Mouse (Mus musculus) testis, adult 2 months (tissue): ENCODE measurements around the gene Hhatl. TPM values are rescaled to one million over a fixed set of nuclear protein-coding genes. Genes with fewer than 3 reads are reported as not detected.

ENCODE experiments used
- H3K27ac ChIP-seq: fragments of 200-500 bp; 2 replicates; pipeline ENCODE4 v1.5.1; 2012; ENCODE audit warnings: low read depth, low read length; ENCODE audit not compliant: control insufficient read depth, insufficient read depth
- H3K27me3 ChIP-seq: fragments of 200-500 bp; 2 replicates; pipeline ENCODE4 v1.6.1; 2012; ENCODE audit warnings: mild to moderate bottlenecking, low read length, moderate library complexity; ENCODE audit not compliant: control insufficient read depth, insufficient read depth
- H3K36me3 ChIP-seq: fragments of 200-500 bp; 2 replicates; pipeline ENCODE4 v1.6.1; 2012; ENCODE audit warnings: mild to moderate bottlenecking, low read length; ENCODE audit not compliant: control insufficient read depth, insufficient read depth
- H3K4me1 ChIP-seq: fragments of 200-500 bp; 2 replicates; pipeline ENCODE4 v1.6.1; 2012; ENCODE audit warnings: low read length; ENCODE audit not compliant: control insufficient read depth, insufficient read depth
- H3K4me3 ChIP-seq: fragments of 200-500 bp; 2 replicates; pipeline ENCODE4 v1.5.1; 2012; ENCODE audit warnings: low read depth, mild to moderate bottlenecking, low read length, moderate library complexity, mixed read lengths; ENCODE audit not compliant: control insufficient read depth
- CTCF ChIP-seq: fragments of 200-500 bp; IDR thresholded peaks from 2 replicates; pipeline ENCODE4 v1.5.1; 2012; ENCODE audit warnings: low read depth, mild to moderate bottlenecking, inconsistent platforms, low read length, moderate library complexity; ENCODE audit not compliant: control insufficient read depth, insufficient read depth, insufficient replicate concordance
- POLR2A ChIP-seq: fragments of 200-500 bp; IDR thresholded peaks from 2 replicates; pipeline ENCODE4 v1.6.1; 2012; ENCODE audit warnings: low read depth, mild to moderate bottlenecking, inconsistent platforms, low read length, moderate library complexity; ENCODE audit not compliant: control insufficient read depth
- polyA plus RNA-seq: library from polyadenylated mRNA; depleted of rRNA; stranded (reverse); fragments of >200 nt; gene quantifications from 2 replicates; pipeline ENCODE4 v1.2.3, GENCODE M21; 2012

Hhatl gene
- polyA plus RNA-seq, 1 experiment: 19.8 TPM

- peaks cover 2% of the 10 kb centered on the region; the same call in 1 of the 2 replicates for H3K36me3 ChIP-seq
- no peaks in the 10 kb centered on the region for H3K27me3 ChIP-seq
- H3K4me3 ChIP-seq: no peak overlapping the region
- no peaks in the 10 kb centered on the region for H3K4me1 ChIP-seq
- TF ChIP-seq POLR2A (no peak), CTCF (no peak)
- no peak overlapping the region for H3K27ac ChIP-seq
These were observed 37.1 kb upstream of the Hhatl start for GRCm38 (mm10) chr9:121829270-121829992.

GRCm38 (mm10) chr9:121828314-121828713, 36.0 kb upstream of the Hhatl start:
- H3K4me1 ChIP-seq: no peaks in the 10 kb centered on the region
- no peaks in the 10 kb centered on the region for H3K27me3 ChIP-seq
- no peak overlapping the region for H3K4me3 ChIP-seq
- no peak overlapping the region for H3K27ac ChIP-seq
- TF ChIP-seq CTCF: no peak
- peaks cover 2% of the 10 kb centered on the region; the same call in 1 of the 2 replicates for H3K36me3 ChIP-seq

DNA sequence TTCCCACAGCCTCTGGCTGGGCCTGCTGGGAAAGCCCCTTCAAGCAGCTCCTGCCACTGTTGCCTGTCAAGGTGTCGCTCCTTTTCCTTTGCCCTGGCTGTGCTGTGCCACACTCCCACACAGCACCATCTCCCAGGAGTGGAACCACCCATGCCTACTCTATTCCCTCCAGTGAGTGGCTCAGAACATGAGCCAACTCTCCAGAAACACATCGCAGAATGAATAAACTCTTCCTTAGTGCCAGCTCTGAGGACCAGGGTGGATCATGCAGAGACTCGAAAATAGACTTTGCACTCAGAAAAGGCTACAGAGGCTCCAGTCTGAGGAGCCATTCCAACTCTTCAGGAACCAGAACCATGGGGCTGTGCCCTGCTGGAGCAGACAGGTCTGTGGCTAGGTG, 34.0 kb upstream of the Hhatl start:
- no peak for TF ChIP-seq CTCF
- no peak for TF ChIP-seq POLR2A
- Histone ChIP-seq H3K27ac (no peak overlapping the region), H3K36me3 (0 out of 2 replicates have a peak, but pooled peaks cover 2% of the 10 kb centered on the region), H3K27me3 (no peaks in the 10 kb centered on the region), H3K4me1 (no peaks in the 10 kb centered on the region; the same call in 1 of the 2 replicates), H3K4me3 (no peak overlapping the region)

DNA sequence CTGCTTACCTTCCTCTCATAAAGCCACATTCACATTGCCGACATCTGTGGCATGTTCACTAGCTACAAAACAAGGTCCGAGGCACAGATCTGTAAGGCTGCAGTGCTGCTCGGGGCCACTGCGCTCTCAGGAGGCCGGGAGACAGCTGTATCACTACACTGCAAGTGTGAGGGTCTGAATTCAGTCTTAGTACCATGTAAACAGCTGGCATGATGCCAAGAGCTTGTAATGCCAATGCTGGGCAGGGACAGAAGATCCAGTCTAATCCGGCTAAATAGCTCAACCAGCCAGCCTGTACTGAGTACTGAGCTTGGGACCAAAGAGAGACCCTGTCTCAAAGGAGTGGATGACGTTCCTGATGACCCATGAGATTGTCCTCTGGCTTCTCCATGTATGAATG, 31.7 kb upstream of the Hhatl start:
- Histone ChIP-seq H3K27me3 (no peaks in the 10 kb centered on the region), H3K27ac (no peak overlapping the region), H3K36me3 (0 out of 2 replicates have a peak, but pooled peaks cover 2% of the 10 kb centered on the region), H3K4me3 (no peak overlapping the region), H3K4me1 (peaks cover 2% of the 10 kb centered on the region; the same call in 1 of the 2 replicates)
- TF ChIP-seq POLR2A (no peak), CTCF (no peak)

DNA sequence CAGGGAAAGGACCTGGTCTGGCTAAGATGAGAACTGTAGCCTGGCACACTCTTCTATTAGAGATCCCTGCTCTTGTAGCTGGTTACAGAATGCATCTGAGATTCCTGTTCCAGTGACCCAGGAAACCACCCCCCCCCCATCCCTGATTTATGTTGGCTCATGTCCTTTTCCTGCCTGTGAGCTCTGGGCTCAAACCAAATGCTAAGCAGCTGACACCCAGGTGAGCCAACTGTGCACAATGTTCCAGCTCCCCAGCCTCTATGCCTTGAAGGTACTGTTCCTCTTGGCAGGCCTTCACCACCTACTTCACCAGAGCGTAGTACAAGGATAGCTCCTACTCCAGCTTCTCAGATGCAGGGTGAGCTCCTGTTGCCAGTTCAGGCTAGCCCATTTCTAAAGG, 30.7 kb upstream of the Hhatl start:
- TF ChIP-seq POLR2A (no peak), CTCF (no peak)
- H3K4me1 ChIP-seq: peaks cover 2% of the 10 kb centered on the region; the same call in 1 of the 2 replicates
- H3K36me3 ChIP-seq: 0 out of 2 replicates have a peak, but pooled peaks cover 2% of the 10 kb centered on the region
- no peaks in the 10 kb centered on the region for H3K27me3 ChIP-seq
- no peak overlapping the region for H3K4me3 ChIP-seq
- H3K27ac ChIP-seq: no peak overlapping the region

DNA sequence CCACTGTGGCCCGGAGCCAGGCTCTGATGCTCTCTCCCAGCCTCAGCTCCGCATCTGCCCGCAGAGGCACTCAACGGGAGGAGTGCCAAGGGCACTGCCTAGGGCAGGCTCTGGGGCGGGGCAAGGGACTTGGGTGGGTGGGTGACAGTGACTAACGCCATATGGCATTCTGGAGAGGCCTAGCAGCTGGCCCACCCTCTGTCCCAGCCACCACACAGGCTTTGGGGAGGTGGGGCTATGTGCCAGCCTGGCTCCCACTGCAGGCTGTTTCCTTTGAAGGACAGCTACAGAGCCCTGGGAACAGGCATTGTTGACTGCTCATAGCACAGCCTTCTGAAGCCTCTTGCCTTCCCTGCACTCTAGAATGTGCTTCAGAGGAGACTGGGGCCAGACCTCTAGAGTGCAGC, 30.3 kb upstream of the Hhatl start:
- H3K27ac ChIP-seq: no peak overlapping the region
- H3K4me3 ChIP-seq: no peak overlapping the region
- H3K27me3 ChIP-seq: no peaks in the 10 kb centered on the region
- peaks cover 2% of the 10 kb centered on the region; the same call in 1 of the 2 replicates for H3K4me1 ChIP-seq
- H3K36me3 ChIP-seq: 0 out of 2 replicates have a peak, but pooled peaks cover 2% of the 10 kb centered on the region
- TF ChIP-seq CTCF: no peak
- no peak for TF ChIP-seq POLR2A

- peaks cover 2% of the 10 kb centered on the region; the same call in 1 of the 2 replicates for H3K4me1 ChIP-seq
- no peak overlapping the region for H3K27ac ChIP-seq
- no peak overlapping the region for H3K4me3 ChIP-seq
- H3K36me3 ChIP-seq: 0 out of 2 replicates have a peak, but pooled peaks cover 2% of the 10 kb centered on the region
- H3K27me3 ChIP-seq: no peaks in the 10 kb centered on the region
- no peak for TF ChIP-seq CTCF
- no peak for TF ChIP-seq POLR2A
These were observed 28.5 kb upstream of the Hhatl start for GRCm38 (mm10) chr9:121820765-121821164.
